Mouse (Mus musculus) heart, embryonic 15.5 days (tissue): ENCODE data around the gene Tas1r2. TPM values are rescaled to one million over a fixed set of nuclear protein-coding genes. Genes with fewer than 3 reads are reported as not detected.

Source experiments
- ATAC-seq: fragments of 200-750 bp; cut with Nextera tagmentation; replicated peaks from 2 replicates; pipeline ENCODE4 v1.8.0; 2017; ENCODE audit warnings: low read depth, moderate TSS enrichment; ENCODE audit not compliant: insufficient number of reproducible peaks, insufficient read depth, low FRiP score
- H3K27ac ChIP-seq: fragments of 300-500 bp; sonication (generic); 2 replicates; pipeline ENCODE4 v1.5.1; 2015; ENCODE audit warnings: mild to moderate bottlenecking, inconsistent platforms
- H3K27me3 ChIP-seq: fragments of 300-500 bp; sonication (generic); 2 replicates; pipeline ENCODE4 v1.6.1; 2015; ENCODE audit warnings: inconsistent platforms
- H3K36me3 ChIP-seq: fragments of 300-500 bp; sonication (generic); 2 replicates; pipeline ENCODE4 v1.6.1; 2015; ENCODE audit warnings: mild to moderate bottlenecking, inconsistent platforms
- H3K4me1 ChIP-seq: fragments of 300-500 bp; sonication (generic); replicated peaks from 2 replicates; pipeline ENCODE4 v1.6.1; 2015; ENCODE audit warnings: inconsistent platforms
- H3K4me2 ChIP-seq: fragments of 300-500 bp; sonication (generic); 2 replicates; pipeline ENCODE4 v1.6.1; 2015; ENCODE audit warnings: inconsistent platforms, mild to moderate bottlenecking, moderate library complexity
- H3K4me3 ChIP-seq: fragments of 300-500 bp; sonication (generic); 2 replicates; pipeline ENCODE4 v1.5.1; 2015; ENCODE audit warnings: mild to moderate bottlenecking, inconsistent platforms
- H3K9ac ChIP-seq: fragments of 300-500 bp; sonication (generic); 2 replicates; pipeline ENCODE4 v1.6.1; 2015; ENCODE audit warnings: mild to moderate bottlenecking, inconsistent platforms
- H3K9me3 ChIP-seq: fragments of 300-500 bp; sonication (generic); replicated peaks from 2 replicates; pipeline ENCODE4 v1.6.1; 2016; ENCODE audit warnings: inconsistent platforms
- WGBS: fragments of 180-500 bp; shearing (Covaris S2); methylation state at CpG from one replicate; pipeline ENCODE4 v1.1.7; 2015; ENCODE audit warnings: mixed read lengths; 5-methylcytosine and 5-hydroxymethylcytosine counted together
- polyA plus RNA-seq: library from polyadenylated mRNA; unstranded; fragments of >200 nt; fragmentation: Nextera tagmentation; extraction: Ambion mirVana; gene quantifications from 2 replicates; pipeline ENCODE4 v1.2.1, GENCODE M21; 2015

Gene Tas1r2
- polyA plus RNA-seq, 1 experiment from 2014 or later: not detected

DNA sequence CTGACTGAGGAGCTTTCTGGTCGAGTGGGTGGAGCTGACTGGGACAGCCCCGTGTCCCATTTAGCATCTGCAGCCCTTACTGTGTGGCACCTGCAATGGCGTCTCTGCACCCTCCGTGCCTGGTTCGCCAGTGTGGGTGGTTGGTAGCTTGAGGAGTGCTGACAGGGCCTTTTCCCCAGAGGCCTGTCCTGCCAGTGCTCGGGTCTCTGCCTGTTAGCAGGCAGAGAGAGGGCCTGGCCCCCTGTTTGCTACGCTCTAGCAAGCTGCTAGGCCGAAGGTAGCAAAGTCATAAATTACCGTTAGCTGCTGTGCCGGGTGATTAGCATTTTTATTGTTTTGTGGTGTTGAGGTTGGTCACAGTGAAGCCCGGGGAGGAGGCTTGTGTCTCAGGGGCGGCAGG is 13.5 kb upstream of the Tas1r2 start:
- Histone ChIP-seq H3K9ac (no peak overlapping the region), H3K27me3 (peaks cover 34% of the 10 kb centered on the region), H3K36me3 (peaks cover 3% of the 10 kb centered on the region; the same call in 1 of the 2 replicates), H3K4me2 (no peak overlapping the region), H3K27ac (no peak overlapping the region), H3K4me3 (no peak overlapping the region), H3K4me1 (peaks cover 14% of the 10 kb centered on the region), H3K9me3 (no peaks in the 10 kb centered on the region)
- no peak for ATAC-seq
- 63% methylated on average over 12 of the region's 12 CpGs for WGBS

DNA sequence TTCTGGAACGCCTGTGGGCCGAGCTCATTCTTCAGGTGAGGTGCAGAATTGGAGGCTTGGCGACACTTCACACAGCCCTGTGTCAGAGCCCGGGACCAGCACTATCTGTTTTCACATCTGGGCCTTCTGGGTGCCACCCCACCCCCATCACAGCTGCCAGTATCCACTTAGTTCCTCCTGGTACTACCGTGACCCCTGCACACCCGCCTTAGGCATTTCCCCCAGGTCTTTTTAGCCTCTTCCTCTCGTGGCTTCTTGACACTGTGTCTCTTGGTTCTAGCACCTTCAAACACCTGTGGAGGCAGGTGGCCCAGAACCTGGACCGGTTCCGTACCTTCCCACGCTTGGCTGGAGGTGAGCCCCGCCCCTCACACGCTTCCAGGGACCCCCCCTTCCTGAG is 13.0 kb upstream of the Tas1r2 start:
- WGBS: 75% methylated on average over 12 of the region's 12 CpGs
- Histone ChIP-seq H3K27me3 (peaks cover 34% of the 10 kb centered on the region), H3K9ac (no peak overlapping the region), H3K4me2 (no peak overlapping the region), H3K4me1 (peaks cover 14% of the 10 kb centered on the region), H3K9me3 (no peaks in the 10 kb centered on the region), H3K4me3 (no peak overlapping the region), H3K27ac (no peak overlapping the region), H3K36me3 (peaks cover 3% of the 10 kb centered on the region; the same call in 1 of the 2 replicates)
- ATAC-seq: no peak

DNA sequence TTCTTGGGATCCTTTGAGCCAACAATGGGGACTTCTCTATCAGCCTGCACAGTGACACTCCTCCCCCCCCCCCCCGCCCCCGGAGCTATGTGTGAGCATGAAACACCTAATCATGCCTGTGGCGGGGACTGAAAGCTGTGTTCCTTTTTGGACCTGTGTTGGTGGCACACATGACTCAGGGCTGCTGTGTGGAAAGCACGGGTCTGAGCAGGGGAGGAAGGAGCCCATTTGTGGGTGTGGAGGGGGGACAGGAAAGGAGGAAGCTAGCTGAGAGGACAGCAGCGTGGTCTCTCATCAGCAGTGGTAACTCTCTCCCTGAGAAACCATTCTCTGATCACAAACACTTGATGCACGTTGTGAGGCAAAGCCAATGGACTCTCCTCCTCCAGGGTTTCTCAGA is 12.6 kb upstream of the Tas1r2 start:
- no peak overlapping the region for H3K27ac ChIP-seq
- no peak for ATAC-seq
- no peaks in the 10 kb centered on the region for H3K9me3 ChIP-seq
- peaks cover 34% of the 10 kb centered on the region for H3K27me3 ChIP-seq
- WGBS: 56% methylated on average over 6 of the region's 6 CpGs
- H3K4me1 ChIP-seq: peaks cover 14% of the 10 kb centered on the region
- H3K36me3 ChIP-seq: peaks cover 3% of the 10 kb centered on the region; the same call in 1 of the 2 replicates
- no peak overlapping the region for H3K4me3 ChIP-seq
- no peak overlapping the region for H3K9ac ChIP-seq
- H3K4me2 ChIP-seq: no peak overlapping the region

DNA sequence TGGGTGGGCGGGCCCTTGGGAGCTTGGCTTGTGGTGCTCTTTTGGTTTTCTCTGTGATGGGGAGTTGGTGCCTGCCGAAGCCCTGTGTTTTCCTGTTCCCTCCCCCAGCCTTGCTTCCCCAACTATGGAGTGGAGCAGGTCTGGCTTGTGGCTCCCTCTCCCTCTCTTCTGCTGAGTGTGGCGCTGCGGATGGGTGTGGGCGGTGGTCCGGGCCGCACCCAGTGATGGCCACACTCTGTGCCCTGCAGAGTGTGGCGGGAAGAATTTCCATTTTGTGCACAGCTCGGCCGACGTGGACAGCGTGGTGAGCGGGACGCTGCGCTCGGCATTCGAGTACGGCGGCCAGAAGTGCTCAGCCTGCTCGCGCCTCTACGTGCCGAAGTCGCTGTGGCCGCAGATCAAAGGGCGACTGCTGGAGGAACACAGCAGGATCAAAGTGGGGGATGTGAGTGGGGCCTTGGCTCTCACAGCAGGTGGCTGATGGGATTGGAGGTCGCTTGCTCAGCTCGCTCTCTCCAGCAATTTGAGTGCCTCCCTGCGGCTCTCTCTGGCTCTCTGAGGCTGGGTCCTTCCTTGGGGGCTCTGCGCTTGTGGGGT is 11.4 kb upstream of the Tas1r2 start:
- peak overlapping the region; percentile 42; the same call in 1 of the 2 replicates for H3K9ac ChIP-seq
- 6% methylated on average over 30 of the region's 30 CpGs for WGBS
- peak overlapping the region; percentile 73 for H3K4me2 ChIP-seq
- H3K27ac ChIP-seq: 0 out of 2 replicates have a peak overlapping the region, but pooled peaks have one; percentile 10
- H3K4me1 ChIP-seq: peaks cover 14% of the 10 kb centered on the region
- H3K9me3 ChIP-seq: no peaks in the 10 kb centered on the region
- H3K36me3 ChIP-seq: peaks cover 3% of the 10 kb centered on the region; the same call in 1 of the 2 replicates
- H3K27me3 ChIP-seq: peaks cover 34% of the 10 kb centered on the region
- ATAC-seq: peak; percentile 32
- H3K4me3 ChIP-seq: peak overlapping the region; percentile 40

DNA sequence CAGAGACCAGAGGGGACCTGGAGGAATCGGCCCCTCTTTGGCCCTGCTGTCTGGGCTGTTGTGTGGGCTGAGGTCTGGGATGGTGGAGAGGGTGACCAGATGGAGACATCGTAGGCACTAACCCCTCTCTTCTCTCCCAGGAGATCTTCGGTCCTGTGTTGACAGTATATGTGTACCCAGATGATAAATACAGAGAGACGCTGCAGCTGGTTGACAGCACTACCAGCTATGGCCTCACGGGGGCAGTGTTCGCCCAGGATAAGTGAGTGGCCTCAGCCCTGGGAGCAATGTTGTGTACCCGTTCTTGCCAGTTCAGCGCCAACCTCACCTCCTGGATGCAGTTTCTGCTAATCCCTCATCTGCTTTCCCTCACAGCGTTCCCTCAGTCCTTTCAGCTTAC is 9.4 kb upstream of the Tas1r2 start:
- no peak for ATAC-seq
- Histone ChIP-seq H3K36me3 (peaks cover 3% of the 10 kb centered on the region; the same call in 1 of the 2 replicates), H3K4me3 (no peak overlapping the region), H3K4me1 (peaks cover 14% of the 10 kb centered on the region), H3K9me3 (no peaks in the 10 kb centered on the region), H3K9ac (no peak overlapping the region), H3K27ac (no peak overlapping the region), H3K4me2 (no peak overlapping the region), H3K27me3 (peaks cover 34% of the 10 kb centered on the region)
- 16% methylated on average over 9 of the region's 9 CpGs for WGBS

DNA sequence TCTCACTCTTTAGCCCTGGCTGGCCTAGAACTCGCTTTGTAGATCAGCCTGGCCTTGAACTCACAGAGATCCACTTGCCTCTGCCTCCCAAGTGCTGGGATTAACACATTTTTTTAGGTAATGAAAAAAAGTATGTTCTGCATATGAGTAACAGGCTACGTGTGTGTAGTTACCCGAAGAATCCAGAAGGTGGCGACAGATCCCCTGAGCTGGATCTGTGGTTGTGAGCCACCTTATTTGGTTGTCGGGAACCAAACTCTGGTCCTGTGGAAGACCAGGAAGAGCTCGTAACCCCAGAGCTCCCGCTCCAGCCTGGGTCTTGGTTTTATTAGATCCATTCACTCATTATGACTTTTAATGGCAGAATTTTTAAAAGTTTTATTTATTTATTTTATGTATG is 6.4 kb upstream of the Tas1r2 start:
- Histone ChIP-seq H3K4me2 (no peak overlapping the region), H3K27ac (no peak overlapping the region), H3K4me3 (no peak overlapping the region), H3K9me3 (no peaks in the 10 kb centered on the region), H3K27me3 (peaks cover 14% of the 10 kb centered on the region), H3K36me3 (peaks cover 3% of the 10 kb centered on the region; the same call in 1 of the 2 replicates), H3K9ac (no peak overlapping the region), H3K4me1 (peaks cover 6% of the 10 kb centered on the region)
- 81% methylated on average over 7 of the region's 7 CpGs for WGBS
- no peak for ATAC-seq

DNA sequence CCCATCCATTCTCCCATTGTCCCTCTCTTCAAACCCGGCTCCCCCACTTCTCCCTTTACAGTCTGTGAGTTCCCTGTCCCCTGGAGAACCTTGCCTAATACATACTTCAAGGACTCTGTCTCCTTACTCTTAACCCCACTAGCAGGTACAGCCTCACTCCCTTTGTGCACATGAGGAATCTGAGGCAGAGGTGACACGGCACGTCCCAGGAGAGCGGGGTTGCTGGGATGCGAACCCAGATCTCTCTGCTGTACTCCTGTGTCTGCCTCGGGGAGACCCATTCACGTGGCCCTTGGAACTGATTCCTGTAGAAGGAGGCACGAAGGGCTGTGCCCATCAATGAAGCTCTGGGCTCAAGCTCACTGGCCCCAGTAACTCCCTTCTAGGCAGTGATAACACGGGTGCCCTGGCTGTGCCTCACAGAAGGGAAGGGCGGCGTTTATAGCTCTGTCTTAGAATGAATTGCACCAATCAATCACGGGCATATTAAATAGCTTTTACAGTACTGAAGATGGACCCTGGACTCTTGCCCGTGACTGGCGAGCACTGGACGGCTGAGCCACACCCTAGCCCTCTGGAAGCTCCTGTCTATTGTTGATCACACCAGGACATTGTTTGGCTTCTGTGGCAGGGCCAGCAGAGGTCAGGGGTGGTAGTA is 3.1 kb upstream of the Tas1r2 start:
- Histone ChIP-seq H3K4me1 (no peaks in the 10 kb centered on the region), H3K27ac (no peak overlapping the region), H3K36me3 (no peaks in the 10 kb centered on the region), H3K9me3 (no peaks in the 10 kb centered on the region), H3K27me3 (no peaks in the 10 kb centered on the region), H3K4me2 (no peak overlapping the region), H3K9ac (no peak overlapping the region), H3K4me3 (no peak overlapping the region)
- WGBS: 77% methylated on average over 15 of the region's 15 CpGs
- ATAC-seq: no peak

DNA sequence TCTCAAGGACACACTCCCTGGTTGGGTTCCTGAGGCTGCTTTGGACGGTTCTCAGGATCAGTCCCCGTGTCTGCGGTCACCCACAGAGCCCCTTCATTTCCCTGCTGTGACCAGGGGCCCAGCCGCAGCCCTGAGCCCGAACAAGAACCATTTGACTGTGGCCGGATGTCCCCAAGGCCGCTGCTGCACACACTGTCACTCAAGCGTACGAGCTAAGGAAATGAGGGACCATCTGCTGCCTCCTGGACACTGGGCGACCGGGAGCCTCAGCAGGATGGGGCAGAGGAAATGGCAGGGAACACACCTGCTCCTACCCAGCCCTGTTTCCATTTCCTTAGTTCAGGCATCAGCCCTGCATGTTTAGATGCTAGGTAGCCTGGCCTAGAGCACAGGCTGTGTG is 2.4 kb upstream of the Tas1r2 start:
- Histone ChIP-seq H3K4me2 (no peak overlapping the region), H3K9ac (no peak overlapping the region), H3K9me3 (no peaks in the 10 kb centered on the region), H3K27ac (no peak overlapping the region), H3K4me1 (no peaks in the 10 kb centered on the region), H3K27me3 (no peaks in the 10 kb centered on the region), H3K4me3 (no peak overlapping the region), H3K36me3 (no peaks in the 10 kb centered on the region)
- ATAC-seq: 0 out of 2 replicates have a peak, but pooled peaks have one; percentile 19
- WGBS: 69% methylated on average over 11 of the region's 11 CpGs

DNA sequence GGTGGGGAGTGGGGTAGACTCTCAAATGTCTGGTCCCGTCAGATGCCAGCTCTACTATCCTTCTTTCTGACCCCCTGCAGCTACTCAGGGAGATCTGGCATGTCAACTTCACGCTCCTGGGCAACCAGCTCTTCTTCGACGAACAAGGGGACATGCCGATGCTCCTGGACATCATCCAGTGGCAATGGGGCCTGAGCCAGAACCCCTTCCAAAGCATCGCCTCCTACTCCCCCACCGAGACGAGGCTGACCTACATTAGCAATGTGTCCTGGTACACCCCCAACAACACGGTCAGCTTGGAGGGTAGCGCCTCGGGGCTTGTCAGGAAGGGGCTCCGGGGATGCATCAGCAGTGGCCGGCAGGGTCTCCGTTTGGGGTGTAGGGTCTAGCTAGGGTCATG is 8.6 kb downstream of the Tas1r2 start:
- no peaks in the 10 kb centered on the region for H3K36me3 ChIP-seq
- H3K27ac ChIP-seq: no peak overlapping the region
- H3K4me1 ChIP-seq: no peaks in the 10 kb centered on the region
- H3K4me3 ChIP-seq: no peak overlapping the region
- WGBS: 80% methylated on average over 14 of the region's 14 CpGs
- 0 out of 2 replicates have a peak, but pooled peaks cover 7% of the 10 kb centered on the region for H3K27me3 ChIP-seq
- no peak overlapping the region for H3K9ac ChIP-seq
- H3K4me2 ChIP-seq: no peak overlapping the region
- ATAC-seq: no peak
- H3K9me3 ChIP-seq: no peaks in the 10 kb centered on the region

DNA sequence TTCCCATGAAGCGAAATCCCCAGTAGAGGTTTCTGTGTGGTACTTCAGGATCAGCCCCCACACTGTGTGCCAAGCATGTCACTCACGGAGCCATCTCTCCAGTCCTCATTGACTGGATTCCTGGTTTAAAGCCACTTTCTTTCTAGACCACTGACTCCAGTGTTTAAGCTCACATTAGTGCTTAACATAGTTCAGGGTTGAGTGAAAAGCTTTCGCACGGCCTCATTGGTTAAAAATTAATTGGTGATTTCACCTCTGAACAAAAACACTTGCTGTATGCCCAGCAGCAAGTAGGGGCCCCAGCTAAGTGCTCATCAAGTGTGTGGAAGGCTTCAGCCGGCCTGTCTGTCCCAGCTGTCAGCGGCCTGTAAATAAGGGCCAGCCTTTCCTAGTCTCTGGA is 14.3 kb downstream of the Tas1r2 start:
- H3K4me1 ChIP-seq: 0 out of 2 replicates have a peak, but pooled peaks cover 2% of the 10 kb centered on the region
- WGBS: 64% methylated on average over 6 of the region's 6 CpGs
- H3K27ac ChIP-seq: no peak overlapping the region
- H3K9ac ChIP-seq: no peak overlapping the region
- H3K4me2 ChIP-seq: no peak overlapping the region
- H3K4me3 ChIP-seq: no peak overlapping the region
- H3K36me3 ChIP-seq: no peaks in the 10 kb centered on the region
- no peaks in the 10 kb centered on the region for H3K9me3 ChIP-seq
- ATAC-seq: no peak
- 0 out of 2 replicates have a peak, but pooled peaks cover 7% of the 10 kb centered on the region for H3K27me3 ChIP-seq

DNA sequence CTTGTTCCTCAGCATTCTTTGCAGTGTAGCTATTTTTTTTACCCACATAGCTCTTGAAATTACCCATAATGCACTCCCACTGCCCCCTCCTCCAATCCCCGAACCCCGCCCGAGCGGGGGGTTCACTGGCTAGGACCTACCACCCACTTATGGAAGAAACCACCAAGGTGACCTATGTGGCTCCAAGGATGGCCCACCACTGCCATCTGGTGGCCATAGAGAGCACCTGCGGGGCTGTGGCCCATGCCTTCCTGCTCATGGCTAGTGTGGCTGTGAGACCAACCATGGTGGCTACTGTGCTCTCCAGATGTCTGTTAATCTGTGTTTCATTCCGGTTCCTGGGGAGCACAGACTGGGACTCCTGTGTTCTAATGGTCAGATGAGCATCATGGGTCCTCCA is 16.5 kb downstream of the Tas1r2 start:
- H3K4me3 ChIP-seq: no peak overlapping the region

More for the DNA sequence above, 16.5 kb downstream of the Tas1r2 start:
- H3K9ac ChIP-seq: no peak overlapping the region
- peaks cover 7% of the 10 kb centered on the region; the same call in 1 of the 2 replicates for H3K27me3 ChIP-seq
- no peaks in the 10 kb centered on the region for H3K9me3 ChIP-seq
- no peak overlapping the region for H3K4me2 ChIP-seq
- no peak overlapping the region for H3K27ac ChIP-seq
- ATAC-seq: 0 out of 2 replicates have a peak, but pooled peaks have one; percentile 25
- 9% methylated on average over 6 of the region's 6 CpGs for WGBS
- H3K36me3 ChIP-seq: no peaks in the 10 kb centered on the region
- 0 out of 2 replicates have a peak, but pooled peaks cover 2% of the 10 kb centered on the region for H3K4me1 ChIP-seq
